Mouse (Mus musculus): ENCODE results near the gene Cdk15. TPM values are rescaled to one million over a fixed set of nuclear protein-coding genes. Genes with fewer than 3 reads are reported as not detected.

Gene Cdk15
- total RNA-seq (2021): under 1 TPM; 0.23 to 0.34 TPM

DNA sequence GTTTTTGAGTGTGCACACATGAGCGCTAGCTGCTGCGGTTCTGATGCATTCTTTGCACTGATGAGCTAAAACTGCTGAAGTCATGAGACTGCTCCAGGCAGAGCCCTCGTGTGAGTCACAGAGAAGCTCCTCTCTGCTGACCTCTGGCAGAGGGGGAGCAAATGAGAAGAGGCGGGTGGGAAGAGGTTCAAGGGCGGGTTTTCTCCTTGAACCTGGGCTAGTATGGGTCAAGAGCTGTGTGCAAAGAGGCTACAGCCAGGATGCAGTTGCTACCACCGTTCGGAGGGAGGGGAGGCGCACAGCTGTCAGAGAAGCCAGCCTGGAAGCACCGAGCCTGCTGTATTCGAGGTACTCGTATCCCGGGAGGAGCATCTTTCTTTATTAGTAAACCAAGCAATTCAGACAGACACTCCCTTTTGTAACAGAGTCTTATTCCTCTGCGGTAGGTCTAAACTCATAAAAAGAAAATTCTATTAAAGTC lies at the start of gene Cdk15:
Gene Cdk15, plus strand, starts transcription at position 156 of the 481 bp plus-strand sequence.
- peak in 1 of 2 experiments; percentile 7 for DNase-seq (ENCODE audit: low spot score in 2 of 2)
- intact Hi-C loops (cut with DNase I): no loop called here

DNA sequence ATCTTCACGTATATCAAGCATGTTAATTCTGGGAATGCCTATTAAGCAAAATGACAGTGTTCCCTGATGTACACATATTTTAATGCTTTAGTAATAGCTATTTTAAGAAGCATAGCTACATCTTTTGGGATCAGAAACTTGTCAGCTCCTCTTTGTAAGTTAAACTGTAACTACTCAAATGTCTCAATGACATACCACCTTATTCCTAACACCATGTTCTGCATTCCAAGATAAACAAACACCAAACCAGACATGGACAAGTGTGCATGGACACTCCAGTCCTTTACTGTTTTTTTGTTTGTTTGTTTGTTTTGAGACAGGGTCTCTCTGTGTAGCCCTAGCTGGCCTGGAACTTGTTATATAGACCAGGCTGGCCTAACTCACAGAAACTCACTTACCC lies 48.4 kb upstream of the Cdk15 start:
- intact Hi-C loops (cut with DNase I): no loop called here
- DNase-seq (ENCODE audit: low spot score in 2 of 2): no peak

GRCm38 (mm10) chr1:59211651-59212050 lies 45.1 kb upstream of the Cdk15 start:
- intact Hi-C loops (cut with DNase I): no loop called here
- no peak for DNase-seq (ENCODE audit: low spot score in 2 of 2)

DNA sequence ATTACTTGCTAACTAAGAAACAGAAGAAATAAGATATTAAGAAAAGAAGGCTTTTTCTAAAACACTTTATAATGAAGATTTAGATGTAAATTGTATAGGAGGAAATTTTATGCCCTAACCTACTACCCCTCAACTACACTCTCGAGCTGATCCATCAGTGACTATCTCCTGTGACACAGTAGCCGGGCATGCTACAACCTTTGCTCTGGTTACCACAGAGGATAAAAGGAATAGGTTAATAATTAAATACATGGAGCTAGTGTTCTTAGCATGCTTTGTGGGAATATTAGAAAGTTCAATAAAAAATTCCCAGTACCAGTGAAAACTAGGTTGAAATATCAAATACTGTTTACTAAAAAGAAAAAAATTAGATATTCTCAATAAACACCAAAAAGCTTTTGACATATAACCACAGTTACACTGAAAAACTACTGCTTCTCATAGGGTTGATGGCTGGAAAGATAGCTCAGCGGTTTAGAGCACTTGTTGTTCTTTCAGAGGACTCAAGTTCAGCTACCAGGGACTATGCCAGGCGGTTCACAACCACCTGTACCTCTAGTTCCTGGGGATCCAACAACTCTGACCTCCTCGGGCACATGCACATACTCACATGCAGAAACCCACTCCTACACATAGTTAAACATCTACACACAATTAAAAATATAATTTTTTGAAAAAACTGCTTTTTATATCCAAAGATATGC lies 44.5 kb upstream of the Cdk15 start:
- intact Hi-C loops (cut with DNase I): no loop called here
- no peak for DNase-seq (ENCODE audit: low spot score in 2 of 2)

DNA sequence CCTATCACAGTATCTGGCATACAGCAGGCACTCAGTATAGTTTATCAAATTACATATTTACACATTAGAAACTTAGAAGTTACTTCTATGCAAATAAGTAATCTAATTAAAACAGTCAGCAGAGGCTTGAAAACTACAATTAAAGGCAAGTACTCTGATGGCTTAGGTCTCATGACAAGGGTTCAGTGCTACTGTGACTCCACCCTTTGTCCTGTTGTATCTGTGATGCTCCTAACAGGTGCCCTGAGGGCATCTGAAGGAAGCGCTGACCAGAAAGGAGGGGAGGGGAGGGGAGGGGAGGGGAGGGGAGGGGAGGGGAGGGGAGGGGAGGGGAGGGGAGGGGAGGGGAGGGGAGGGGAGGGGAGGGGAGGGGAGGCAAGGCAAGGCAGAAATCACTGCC lies 43.8 kb upstream of the Cdk15 start:
- intact Hi-C loops (cut with DNase I): no loop called here
- no peak for DNase-seq (ENCODE audit: low spot score in 2 of 2)

- no peak for DNase-seq (ENCODE audit: low spot score in 2 of 2)
- intact Hi-C loops (cut with DNase I): no loop called here
Observed at GRCm38 (mm10) chr1:59215446-59215845, 41.3 kb upstream of the Cdk15 start.

DNA sequence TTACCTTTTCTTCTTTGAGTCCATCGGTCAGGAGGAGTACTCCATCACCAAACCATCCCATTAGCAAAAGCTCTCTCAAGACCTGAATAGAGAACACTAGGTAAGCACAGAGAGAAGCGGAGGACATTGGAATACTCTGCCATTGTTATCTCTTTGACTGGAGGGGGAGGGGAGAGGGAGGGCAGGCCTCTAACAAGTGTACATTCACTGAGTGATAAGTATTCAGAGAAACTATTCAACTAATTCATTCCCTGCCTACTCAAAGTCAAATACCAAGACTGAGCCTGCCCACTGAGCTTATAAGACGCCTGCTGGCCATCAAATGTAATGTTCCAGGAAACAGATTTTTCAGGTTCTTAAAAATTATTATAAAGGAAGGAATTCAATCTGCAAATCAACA lies 36.3 kb upstream of the Cdk15 start:
- DNase-seq (ENCODE audit: low spot score in 2 of 2): no peak
- intact Hi-C loops (cut with DNase I): no loop called here

DNA sequence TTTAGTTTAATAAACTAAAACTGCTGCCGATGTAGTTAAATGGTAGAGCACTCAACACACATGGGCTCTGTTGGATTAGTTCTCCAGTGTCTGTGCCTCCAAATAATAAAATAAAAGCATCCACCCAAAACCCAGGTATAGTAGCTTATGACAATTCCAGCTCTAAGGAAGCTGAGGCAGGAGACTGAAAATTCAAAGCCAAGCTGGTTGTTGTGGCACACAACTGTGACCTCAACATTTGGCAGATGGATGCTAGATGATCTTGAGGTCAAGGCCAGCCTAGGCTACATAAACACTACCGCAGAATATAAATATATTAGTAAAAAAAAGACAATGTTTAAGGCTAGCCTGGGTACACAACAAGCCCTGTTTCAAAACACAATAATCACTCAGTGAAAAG lies 35.1 kb upstream of the Cdk15 start:
- intact Hi-C loops (cut with DNase I): no loop called here
- DNase-seq (ENCODE audit: low spot score in 2 of 2): no peak

DNA sequence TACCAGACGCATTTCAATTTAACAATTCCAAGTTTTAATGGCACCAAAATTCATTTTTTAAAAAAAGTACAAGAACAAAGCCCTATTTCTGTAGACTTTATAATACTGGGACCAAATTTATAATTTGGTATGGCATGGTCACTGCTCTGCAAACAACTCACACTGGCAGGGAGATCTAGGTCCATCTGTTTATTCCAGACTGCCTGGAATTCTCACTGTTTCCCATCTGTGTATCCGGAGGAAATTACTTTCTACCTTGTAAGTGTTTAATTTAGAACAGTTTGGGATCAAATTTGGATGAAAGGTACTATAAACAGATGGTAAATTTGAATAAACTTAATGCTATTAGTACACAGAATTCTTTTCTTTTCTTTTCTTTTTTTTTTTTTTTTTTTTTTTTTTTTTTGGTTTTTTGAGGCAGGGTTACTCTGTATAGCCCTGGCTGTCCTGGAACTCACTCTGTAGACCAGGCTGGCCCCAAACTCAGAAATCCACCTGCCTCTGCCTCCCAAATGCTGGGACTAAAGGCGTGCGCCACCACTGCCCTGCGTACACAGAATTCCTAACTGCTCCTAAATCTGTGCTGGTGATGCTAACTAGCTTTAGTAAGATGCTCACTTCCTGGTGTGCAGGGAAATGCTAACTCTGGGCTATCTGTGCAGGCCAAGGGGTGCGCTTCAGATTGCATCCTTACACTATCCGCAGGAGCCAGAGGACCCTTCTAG lies 34.4 kb upstream of the Cdk15 start:
- no peak for DNase-seq (ENCODE audit: low spot score in 2 of 2)
- intact Hi-C loops (cut with DNase I): no loop called here

DNA sequence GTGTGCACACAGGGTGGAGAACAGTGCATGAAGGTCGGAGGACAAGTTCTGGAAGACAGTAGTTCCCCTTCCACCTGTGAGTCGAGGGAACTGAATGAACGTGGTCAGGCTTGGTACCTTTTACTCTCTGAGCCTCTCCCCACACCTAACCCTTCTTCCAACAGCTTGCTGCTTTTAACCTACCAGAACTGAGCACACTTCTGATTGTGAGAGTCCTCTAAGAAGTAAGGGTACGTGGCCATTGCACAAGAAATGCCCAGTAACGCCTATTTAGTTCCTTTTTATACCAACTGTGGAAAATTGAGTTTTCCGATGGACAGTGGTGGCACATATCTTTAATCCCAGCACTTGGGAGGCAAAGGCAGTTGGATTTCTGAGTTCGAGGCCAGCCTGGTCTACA lies 28.2 kb upstream of the Cdk15 start:
- DNase-seq (ENCODE audit: low spot score in 2 of 2): no peak
- intact Hi-C loops (cut with DNase I): no loop called here

- DNase-seq (ENCODE audit: low spot score in 2 of 2): no peak
- intact Hi-C loops (cut with DNase I): no loop called here
Observed at GRCm38 (mm10) chr1:59229187-59229586, 27.5 kb upstream of the Cdk15 start.

DNA sequence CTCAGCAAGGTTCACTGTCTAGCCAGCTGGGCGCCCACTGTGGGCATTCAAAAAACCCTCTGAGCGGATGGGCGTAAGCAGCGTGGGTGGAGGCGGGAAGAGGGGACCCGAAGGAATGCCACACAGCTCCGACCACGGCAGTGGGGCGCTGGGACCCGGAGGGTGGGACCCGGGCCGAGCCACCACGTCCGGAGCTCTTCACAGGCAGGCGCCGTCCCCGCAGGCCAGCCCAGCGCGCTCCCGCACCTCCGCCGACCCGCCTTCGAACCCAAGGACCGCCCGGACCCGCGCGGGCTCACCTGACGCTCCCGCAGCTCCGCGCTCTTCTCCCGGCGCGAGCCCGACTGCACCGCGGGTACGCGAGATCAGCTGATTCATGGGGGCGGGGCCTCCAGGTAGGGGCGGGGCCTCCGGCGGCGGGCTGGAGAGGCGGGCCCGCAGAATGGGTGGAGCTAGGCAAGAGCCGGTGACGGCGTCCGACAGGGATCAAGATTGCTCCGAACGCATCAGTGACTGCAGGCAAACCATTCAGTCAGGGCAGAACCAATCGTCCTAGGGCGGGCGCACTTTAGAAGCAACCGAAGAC lies 19.8 kb upstream of the Cdk15 start, which contains the start of gene Als2:
Gene Als2, minus strand, starts transcription at position 376 of the 586 bp plus-strand sequence.
- DNase-seq (ENCODE audit: low spot score in 2 of 2): peak; percentile 98 to 99
- intact Hi-C loops (cut with DNase I): loop anchor here (2.0 kb wide), 2 partner anchors 92 to 116 kb away; partner anchors contain the start of gene Tmem237

DNA sequence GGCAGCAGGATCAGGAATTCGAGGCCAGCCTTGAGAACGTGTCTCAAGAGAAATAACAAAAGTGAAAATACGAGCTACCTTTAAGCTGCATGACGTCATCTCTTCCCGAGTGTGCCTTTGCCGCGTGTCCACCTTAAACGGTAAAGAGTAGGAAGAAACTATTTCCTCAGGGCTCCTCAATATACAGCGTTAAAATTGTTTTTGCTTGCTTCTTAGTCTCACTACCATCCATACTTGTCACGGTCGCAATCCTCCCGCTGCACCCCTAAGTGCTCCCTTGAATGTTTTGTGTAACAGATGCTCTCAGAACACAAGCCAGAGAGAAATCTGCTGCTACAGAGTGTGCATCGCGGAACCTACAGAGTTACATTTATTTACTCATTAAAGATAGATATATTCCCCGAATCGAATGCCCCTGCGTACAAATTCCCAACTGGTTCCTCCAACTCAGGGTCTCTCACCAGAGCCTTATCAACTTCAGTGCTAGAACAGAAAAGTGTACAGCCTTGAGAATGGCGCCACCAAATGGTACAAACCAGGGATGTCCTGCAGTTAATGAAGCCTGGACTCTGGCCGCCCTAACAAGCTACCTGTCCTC lies 19.0 kb upstream of the Cdk15 start:
- intact Hi-C loops (cut with DNase I): loop anchor here (2.0 kb wide), 2 partner anchors 93 to 117 kb away; partner anchors contain the start of gene Tmem237
- peak; percentile 69 to 80 for DNase-seq (ENCODE audit: low spot score in 2 of 2)

GRCm38 (mm10) chr1:59243770-59244169 lies 12.9 kb upstream of the Cdk15 start:
- intact Hi-C loops (cut with DNase I): no loop called here
- no peak for DNase-seq (ENCODE audit: low spot score in 2 of 2)

- intact Hi-C loops (cut with DNase I): loop anchor here (2.0 kb wide), 1 partner anchor 375 kb away; no protein-coding TSS in a partner anchor
- peak; percentile 21 to 35 for DNase-seq (ENCODE audit: low spot score in 2 of 2)
Observed at GRCm38 (mm10) chr1:59247602-59248001, 9.1 kb upstream of the Cdk15 start.

- intact Hi-C loops (cut with DNase I): no loop called here
- no peak for DNase-seq (ENCODE audit: low spot score in 2 of 2)
Observed at GRCm38 (mm10) chr1:59252762-59253161, 3.9 kb upstream of the Cdk15 start.

GRCm38 (mm10) chr1:59253301-59253909 lies 3.3 kb upstream of the Cdk15 start:
- intact Hi-C loops (cut with DNase I): no loop called here
- peak in 1 of 2 experiments; percentile 13 for DNase-seq (ENCODE audit: low spot score in 2 of 2)

- intact Hi-C loops (cut with DNase I): no loop called here
- no peak for DNase-seq (ENCODE audit: low spot score in 2 of 2)
Observed at GRCm38 (mm10) chr1:59257736-59258135, 1.0 kb downstream of the Cdk15 start.

GRCm38 (mm10) chr1:59268931-59269330 lies 12.2 kb downstream of the Cdk15 start:
- intact Hi-C loops (cut with DNase I): no loop called here
- DNase-seq (ENCODE audit: low spot score in 2 of 2): no peak

DNA sequence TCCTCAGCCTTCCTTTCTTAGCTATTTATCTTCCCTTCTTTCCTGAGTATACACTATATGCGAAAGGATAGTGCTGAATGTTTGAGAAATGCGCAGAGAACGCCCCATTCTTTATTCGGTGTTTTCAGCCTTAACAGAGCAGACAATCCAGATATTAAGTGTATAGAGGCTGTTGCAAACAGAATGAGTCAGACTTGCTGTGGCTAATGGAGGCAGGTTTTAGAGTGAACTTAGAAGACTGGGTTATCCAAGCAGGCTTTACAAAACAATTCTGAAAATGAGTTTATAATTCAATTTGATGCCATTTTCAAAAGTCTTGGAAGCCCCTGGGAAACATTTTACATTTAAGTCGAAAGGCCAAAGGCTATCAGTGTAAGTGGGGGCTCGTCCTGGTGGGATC lies 12.8 kb downstream of the Cdk15 start:
- intact Hi-C loops (cut with DNase I): no loop called here
- DNase-seq (ENCODE audit: low spot score in 2 of 2): no peak
